Mouse (Mus musculus): Measurements from ENCODE around the gene Spice1. TPM values are rescaled to one million over a fixed set of nuclear protein-coding genes. Genes with fewer than 3 reads are reported as not detected.
A peak's percentile ranks its signal among the peaks of the same experiment; 100 is the strongest.

Gene Spice1
- total RNA-seq, 2 experiments from 2014 or later: 8.6 to 11.1 TPM

- intact Hi-C loops (cut with DNase I): loop anchor here (1.0 to 10.0 kb wide), 4 partner anchors 15 to 217 kb away; partner anchors contain the start of gene Spice1
- peak; percentile 28 to 46 for DNase-seq
Observed at GRCm38 (mm10) chr16:44361921-44362890, 15.3 kb downstream of the Spice1 start.

- intact Hi-C loops (cut with DNase I): loop anchor here (10.0 kb wide), 1 partner anchor 221 kb away; no protein-coding TSS in a partner anchor
- DNase-seq: no peak
Observed at GRCm38 (mm10) chr16:44365522-44365921, 18.6 kb downstream of the Spice1 start.

GRCm38 (mm10) chr16:44375459-44375858 lies 28.5 kb downstream of the Spice1 start:
- no peak for DNase-seq
- intact Hi-C loops (cut with DNase I): no loop called here

- intact Hi-C loops (cut with DNase I): no loop called here
- DNase-seq: no peak
Observed at GRCm38 (mm10) chr16:44380006-44380405, 33.1 kb downstream of the Spice1 start.

- DNase-seq: no peak
- intact Hi-C loops (cut with DNase I): no loop called here
Observed at GRCm38 (mm10) chr16:44381578-44381977, 34.7 kb downstream of the Spice1 start.

- no peak for DNase-seq
- intact Hi-C loops (cut with DNase I): no loop called here
Observed at GRCm38 (mm10) chr16:44383549-44383948, 36.6 kb downstream of the Spice1 start.

- no peak for DNase-seq
- intact Hi-C loops (cut with DNase I): no loop called here
Observed at GRCm38 (mm10) chr16:44384251-44384650, 37.3 kb downstream of the Spice1 start.

GRCm38 (mm10) chr16:44391877-44392548 lies 45.1 kb downstream of the Spice1 start:
- peak; percentile 13 to 17 for DNase-seq
- intact Hi-C loops (cut with DNase I): no loop called here

- peak; percentile 8 to 17 for DNase-seq
- intact Hi-C loops (cut with DNase I): no loop called here
Observed at GRCm38 (mm10) chr16:44394577-44395243, 47.8 kb downstream of the Spice1 start, which contains the start of gene Cfap44. Gene Cfap44, plus strand, starts transcription at chr16:44394796.

GRCm38 (mm10) chr16:44404933-44405332 lies 58.0 kb downstream of the Spice1 start:
- intact Hi-C loops (cut with DNase I): no loop called here
- no peak for DNase-seq

- intact Hi-C loops (cut with DNase I): no loop called here
- DNase-seq: no peak
Observed at GRCm38 (mm10) chr16:44407211-44407610, 60.3 kb downstream of the Spice1 start.

- intact Hi-C loops (cut with DNase I): no loop called here
- DNase-seq: no peak
Observed at GRCm38 (mm10) chr16:44408290-44408689, 61.4 kb downstream of the Spice1 start.

- intact Hi-C loops (cut with DNase I): no loop called here
- no peak for DNase-seq
Observed at GRCm38 (mm10) chr16:44410176-44410575, 63.3 kb downstream of the Spice1 start.

- intact Hi-C loops (cut with DNase I): no loop called here
- DNase-seq: no peak
Observed at GRCm38 (mm10) chr16:44417596-44417995, 70.7 kb downstream of the Spice1 start.

- no peak for DNase-seq
- intact Hi-C loops (cut with DNase I): no loop called here
Observed at GRCm38 (mm10) chr16:44421735-44422134, 74.8 kb downstream of the Spice1 start.

GRCm38 (mm10) chr16:44423499-44423898 lies 76.6 kb downstream of the Spice1 start:
- no peak for DNase-seq

GRCm38 (mm10) chr16:44428456-44428855 lies 81.5 kb downstream of the Spice1 start:
- intact Hi-C loops (cut with DNase I): no loop called here
- no peak for DNase-seq

More at GRCm38 (mm10) chr16:44423499-44423898, 76.6 kb downstream of the Spice1 start:
- intact Hi-C loops (cut with DNase I): no loop called here

- no peak for DNase-seq
- intact Hi-C loops (cut with DNase I): no loop called here
Observed at GRCm38 (mm10) chr16:44430021-44430420, 83.1 kb downstream of the Spice1 start.

- intact Hi-C loops (cut with DNase I): no loop called here
- no peak for DNase-seq
Observed at GRCm38 (mm10) chr16:44434931-44435330, 88.0 kb downstream of the Spice1 start.

GRCm38 (mm10) chr16:44435481-44435880 lies 88.6 kb downstream of the Spice1 start:
- intact Hi-C loops (cut with DNase I): no loop called here

More at GRCm38 (mm10) chr16:44435481-44435880, 88.6 kb downstream of the Spice1 start:
- DNase-seq: no peak
